Mouse (Mus musculus): ENCODE data around the gene H2-DMb2. TPM values are rescaled to one million over a fixed set of nuclear protein-coding genes. Genes with fewer than 3 reads are reported as not detected.

Gene H2-DMb2
- polyA plus RNA-seq, 1 experiment from 2014 or later = 0.98 TPM

DNA sequence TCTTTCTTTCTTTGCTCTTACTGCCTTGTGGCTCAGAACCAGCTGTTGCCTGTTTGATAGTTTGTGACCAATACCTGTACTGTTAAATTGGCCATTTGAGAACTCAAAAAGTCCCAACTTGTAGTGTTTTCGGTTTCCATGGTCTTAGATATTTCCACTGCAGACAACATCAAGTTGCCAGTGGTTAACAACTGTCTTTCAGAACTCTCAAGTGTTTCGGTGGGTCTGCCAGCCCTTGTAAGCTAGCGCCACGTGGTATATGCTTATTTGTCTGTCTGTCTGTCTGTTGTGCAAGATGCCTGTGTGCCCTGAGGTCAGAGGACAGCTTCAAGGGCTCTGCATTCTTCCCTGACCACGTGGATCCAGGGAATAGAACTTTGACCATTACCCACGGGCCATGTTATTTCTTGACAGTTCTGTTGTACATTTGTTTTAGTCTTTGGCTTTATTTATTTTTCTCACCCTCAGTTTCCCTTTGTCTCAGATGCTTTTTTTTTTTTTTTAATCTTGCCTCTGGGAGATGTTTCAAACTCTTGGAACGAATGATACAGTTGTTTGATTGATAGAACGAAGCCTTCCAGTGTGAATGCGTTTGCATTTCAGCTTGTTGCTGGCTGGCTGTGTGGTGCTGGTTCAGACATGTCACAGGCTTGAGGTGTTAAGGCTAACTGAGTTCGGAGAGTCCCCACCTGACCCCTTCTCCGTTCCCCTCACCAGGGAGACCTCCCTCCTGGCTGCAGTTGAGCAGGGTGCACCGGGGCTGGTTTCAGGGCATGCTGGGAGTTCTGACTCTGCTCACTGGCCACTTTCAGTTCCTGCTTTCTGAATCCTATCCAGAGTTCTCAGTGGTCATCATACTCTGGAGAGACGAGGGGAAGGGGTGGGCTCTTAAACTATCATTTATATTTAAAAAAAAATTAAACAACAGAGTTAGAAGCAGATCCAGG, 37.1 kb downstream of the H2-DMb2 start:
- no peak overlapping the region for H3K9ac ChIP-seq (ENCODE audit: low read depth, low read length)
- H3K9me3 ChIP-seq (ENCODE audit: control insufficient read depth) = no peaks in the 10 kb centered on the region
- no peaks in the 10 kb centered on the region for H3K36me3 ChIP-seq (ENCODE audit: control insufficient read depth, insufficient read depth)
- H3K27me3 ChIP-seq (replicated peaks; ENCODE audit: control insufficient read depth, insufficient read depth, low read length) = no peaks in the 10 kb centered on the region
- H3K4me3 ChIP-seq (ENCODE audit: low read depth, low read length) = no peak overlapping the region
- TF ChIP-seq CTCF (IDR thresholded peaks at IDR 0.05; ENCODE audit: low read depth) = no peak
- no peak overlapping the region for H3K27ac ChIP-seq (ENCODE audit: low read depth, low read length)
- H3K4me2 ChIP-seq (replicated peaks; ENCODE audit: low read depth) = no peak overlapping the region
- 63% methylated on average over 13 of the region's 13 CpGs for WGBS
- H3K4me1 ChIP-seq (replicated peaks; ENCODE audit: control insufficient read depth, insufficient read depth, low read length) = no peaks in the 10 kb centered on the region
- 0 out of 2 replicates have a peak, but pooled peaks have one; percentile 28 for ATAC-seq

DNA sequence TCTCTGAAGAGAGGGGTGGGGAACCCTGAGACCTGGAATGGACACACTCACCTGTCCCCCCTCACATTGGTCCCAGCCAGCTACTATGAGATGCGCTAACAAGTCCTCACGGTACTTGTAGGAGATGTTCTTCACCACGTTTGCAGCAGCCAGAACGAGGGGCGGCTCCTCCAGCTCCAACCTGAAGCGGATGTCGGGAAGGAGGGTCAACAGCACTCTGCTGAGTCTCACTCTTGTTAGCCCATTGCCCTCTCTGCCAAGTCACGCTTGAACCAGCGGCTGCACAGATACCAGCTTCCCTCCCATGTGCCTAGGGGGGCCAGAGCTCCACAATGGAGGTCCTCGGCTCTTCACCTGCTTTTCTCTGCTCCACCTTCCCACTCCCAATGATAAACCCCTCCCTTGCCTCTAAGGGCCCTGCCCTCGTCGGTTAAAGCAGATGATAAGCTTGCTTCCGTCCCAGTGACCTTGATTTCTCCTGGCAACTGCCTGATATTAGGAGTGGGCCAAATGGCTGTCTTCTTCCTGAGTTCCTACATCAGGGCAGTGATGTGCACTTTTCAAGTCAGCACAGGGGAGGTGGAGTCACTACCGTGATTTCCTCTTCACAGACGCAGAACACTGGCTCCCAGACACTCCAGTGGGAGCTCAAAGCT, 40.6 kb downstream of the H2-DMb2 start:
- WGBS = 62% methylated on average over 15 of the region's 15 CpGs
- ATAC-seq = no peak
- H3K27ac ChIP-seq (ENCODE audit: low read depth, low read length) = no peak overlapping the region
- H3K27me3 ChIP-seq (replicated peaks; ENCODE audit: control insufficient read depth, insufficient read depth, low read length) = no peaks in the 10 kb centered on the region
- no peaks in the 10 kb centered on the region for H3K36me3 ChIP-seq (ENCODE audit: control insufficient read depth, insufficient read depth)
- H3K4me3 ChIP-seq (ENCODE audit: low read depth, low read length) = no peak overlapping the region
- H3K4me1 ChIP-seq (replicated peaks; ENCODE audit: control insufficient read depth, insufficient read depth, low read length) = no peaks in the 10 kb centered on the region
- no peak overlapping the region for H3K4me2 ChIP-seq (replicated peaks; ENCODE audit: low read depth)
- H3K9ac ChIP-seq (ENCODE audit: low read depth, low read length) = no peak overlapping the region
- H3K9me3 ChIP-seq (ENCODE audit: control insufficient read depth) = no peaks in the 10 kb centered on the region
- no peak for TF ChIP-seq CTCF (IDR thresholded peaks at IDR 0.05; ENCODE audit: low read depth)

DNA sequence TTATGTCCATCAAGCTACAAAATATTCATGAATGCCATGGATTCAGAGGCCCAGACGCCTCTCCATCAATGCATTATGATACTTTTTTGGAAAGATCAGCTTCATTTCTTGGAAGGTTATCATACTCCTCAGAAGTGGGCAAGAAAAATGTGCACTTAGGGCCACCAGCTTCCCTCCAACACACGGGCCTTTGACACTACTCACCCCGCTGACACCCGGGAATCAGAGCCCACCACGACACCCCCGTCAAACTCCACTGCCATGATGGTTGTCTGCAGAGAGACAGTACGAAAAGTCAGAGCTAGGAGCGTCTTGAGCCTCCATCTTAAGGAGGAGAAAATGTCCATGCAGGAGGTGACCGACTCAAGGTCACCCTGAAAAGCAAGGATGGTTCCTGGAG, 42.4 kb downstream of the H2-DMb2 start:
- Histone ChIP-seq H3K27me3 (replicated peaks; ENCODE audit: control insufficient read depth, insufficient read depth, low read length) (no peaks in the 10 kb centered on the region), H3K9ac (ENCODE audit: low read depth, low read length) (no peak overlapping the region), H3K4me1 (replicated peaks; ENCODE audit: control insufficient read depth, insufficient read depth, low read length) (no peaks in the 10 kb centered on the region; the same call in 1 of the 2 replicates), H3K9me3 (ENCODE audit: control insufficient read depth) (no peaks in the 10 kb centered on the region), H3K27ac (ENCODE audit: low read depth, low read length) (no peak overlapping the region), H3K36me3 (ENCODE audit: control insufficient read depth, insufficient read depth) (no peaks in the 10 kb centered on the region; the same call in 1 of the 2 replicates), H3K4me3 (ENCODE audit: low read depth, low read length) (no peak overlapping the region), H3K4me2 (replicated peaks; ENCODE audit: low read depth) (no peak overlapping the region)
- WGBS = 94% methylated on average over 9 of the region's 9 CpGs
- no peak for TF ChIP-seq CTCF (IDR thresholded peaks at IDR 0.05; ENCODE audit: low read depth)
- no peak for ATAC-seq

- peak overlapping the region; percentile 65 for H3K4me3 ChIP-seq (ENCODE audit: low read depth, low read length)
- WGBS = 5% methylated on average over 14 of the region's 14 CpGs
- peak overlapping the region; percentile 70 for H3K9ac ChIP-seq (ENCODE audit: low read depth, low read length)
- H3K4me2 ChIP-seq (replicated peaks; ENCODE audit: low read depth) = peak overlapping the region; percentile 98
- H3K27ac ChIP-seq (ENCODE audit: low read depth, low read length) = peak overlapping the region; percentile 77
- ATAC-seq = peak; percentile 55
- H3K27me3 ChIP-seq (replicated peaks; ENCODE audit: control insufficient read depth, insufficient read depth, low read length) = no peaks in the 10 kb centered on the region
- H3K4me1 ChIP-seq (replicated peaks; ENCODE audit: control insufficient read depth, insufficient read depth, low read length) = no peaks in the 10 kb centered on the region; the same call in 1 of the 2 replicates
- TF ChIP-seq CTCF (IDR thresholded peaks at IDR 0.05; ENCODE audit: low read depth) = no peak
- no peaks in the 10 kb centered on the region; the same call in 1 of the 2 replicates for H3K36me3 ChIP-seq (ENCODE audit: control insufficient read depth, insufficient read depth)
- no peaks in the 10 kb centered on the region for H3K9me3 ChIP-seq (ENCODE audit: control insufficient read depth)
These were observed 43.8 kb downstream of the H2-DMb2 start for GRCm38 (mm10) chr17:34186885-34187260.

- Histone ChIP-seq H3K4me1 (replicated peaks; ENCODE audit: control insufficient read depth, insufficient read depth, low read length) (no peaks in the 10 kb centered on the region; the same call in 1 of the 2 replicates), H3K4me3 (ENCODE audit: low read depth, low read length) (peak within 1 kb of the TSS; percentile 65), H3K4me2 (replicated peaks; ENCODE audit: low read depth) (peak within 1 kb of the TSS; percentile 98), H3K36me3 (ENCODE audit: control insufficient read depth, insufficient read depth) (no peaks in the 10 kb centered on the region; the same call in 1 of the 2 replicates), H3K27me3 (replicated peaks; ENCODE audit: control insufficient read depth, insufficient read depth, low read length) (no peaks in the 10 kb centered on the region), H3K9me3 (ENCODE audit: control insufficient read depth) (no peaks in the 10 kb centered on the region), H3K27ac (ENCODE audit: low read depth, low read length) (peak within 1 kb of the TSS; percentile 77), H3K9ac (ENCODE audit: low read depth, low read length) (peak within 1 kb of the TSS; percentile 70)
- peak; percentile 95 for ATAC-seq
- WGBS = under 1% methylated on average over 46 of the region's 46 CpGs
- no peak for TF ChIP-seq CTCF (IDR thresholded peaks at IDR 0.05; ENCODE audit: low read depth)
These were observed 44.3 kb downstream of the H2-DMb2 start, which contains the start of the genes Tap1 and Psmb9 for GRCm38 (mm10) chr17:34187261-34187916. Gene Tap1 (plus strand): TSS chr17:34187553. Gene Psmb9 (minus strand): TSS chr17:34187764.

All from intestine, postnatal 0 days (tissue).